Mouse (Mus musculus): ENCODE measurements around the gene Sema3d. TPM values are rescaled to one million over a fixed set of nuclear protein-coding genes. Genes with fewer than 3 reads are reported as not detected.

The Sema3d gene
- polyA plus RNA-seq, 1 experiment: 2.2 TPM

DNA sequence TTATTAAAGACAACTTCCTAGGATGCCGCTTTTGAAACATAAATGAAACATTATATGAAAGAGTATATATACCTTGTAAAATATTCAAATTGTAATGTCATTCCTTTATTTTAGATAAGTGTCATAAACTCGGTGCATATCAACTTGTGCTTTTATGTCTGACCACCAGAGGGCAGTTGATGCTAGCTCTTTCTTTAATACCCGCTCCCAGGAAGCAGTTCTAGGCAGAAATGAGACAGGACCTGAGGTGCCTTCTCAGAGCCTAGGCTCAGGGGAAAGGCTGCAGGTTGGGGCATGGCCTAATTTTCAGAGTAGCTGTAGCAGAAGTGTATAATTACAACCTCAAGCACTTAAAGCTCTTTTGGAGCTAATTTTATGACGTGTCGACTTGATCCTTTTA lies 179.0 kb downstream of the Sema3d start:
- 47% methylated on average over 5 of the region's 5 CpGs for WGBS
- TF ChIP-seq CTCF (IDR thresholded peaks at IDR 0.05; ENCODE audit: extremely low read depth, insufficient read depth, insufficient read length, insufficient replicate concordance) (no peak), POLR2A (IDR thresholded peaks at IDR 0.05; ENCODE audit: low read depth, low read length) (no peak)
- Histone ChIP-seq H3K36me3 (ENCODE audit: control insufficient read depth, insufficient read depth, low read length) (no peaks in the 10 kb centered on the region), H3K4me1 (ENCODE audit: control insufficient read depth, insufficient read depth, insufficient read length) (no peaks in the 10 kb centered on the region), H3K27ac (ENCODE audit: insufficient read depth, low read length) (no peak overlapping the region), H3K4me3 (ENCODE audit: extremely low read depth, insufficient read depth, insufficient read length) (no peak overlapping the region), H3K27me3 (ENCODE audit: control insufficient read depth, insufficient read depth, low read length) (no peaks in the 10 kb centered on the region)
- no peak for DNase-seq (ENCODE audit: low read depth in 1 of 2, low spot score in 2 of 2)

DNA sequence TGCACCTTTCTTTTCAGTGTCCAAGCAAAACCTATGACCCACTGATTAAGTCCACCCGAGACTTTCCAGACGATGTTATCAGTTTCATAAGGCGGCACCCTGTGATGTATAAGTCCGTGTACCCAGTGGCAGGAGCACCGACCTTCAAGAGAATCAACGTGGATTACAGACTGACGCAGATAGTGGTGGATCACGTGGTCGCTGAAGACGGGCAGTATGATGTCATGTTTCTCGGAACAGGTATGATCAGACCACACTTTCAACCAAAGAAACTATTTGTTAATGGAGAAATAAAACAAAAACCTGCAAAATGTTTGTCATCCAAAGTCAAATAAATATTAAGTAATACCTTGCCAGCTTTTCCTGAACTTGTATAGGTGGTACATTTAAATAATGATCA lies 179.9 kb downstream of the Sema3d start:
- H3K27me3 ChIP-seq (ENCODE audit: control insufficient read depth, insufficient read depth, low read length): no peaks in the 10 kb centered on the region
- no peak overlapping the region for H3K4me3 ChIP-seq (ENCODE audit: extremely low read depth, insufficient read depth, insufficient read length)
- no peak for DNase-seq (ENCODE audit: low read depth in 1 of 2, low spot score in 2 of 2)
- no peaks in the 10 kb centered on the region for H3K36me3 ChIP-seq (ENCODE audit: control insufficient read depth, insufficient read depth, low read length)
- WGBS: 88% methylated on average over 11 of the region's 11 CpGs
- H3K4me1 ChIP-seq (ENCODE audit: control insufficient read depth, insufficient read depth, insufficient read length): no peaks in the 10 kb centered on the region
- TF ChIP-seq POLR2A (IDR thresholded peaks at IDR 0.05; ENCODE audit: low read depth, low read length) (no peak), CTCF (IDR thresholded peaks at IDR 0.05; ENCODE audit: extremely low read depth, insufficient read depth, insufficient read length, insufficient replicate concordance) (no peak)
- H3K27ac ChIP-seq (ENCODE audit: insufficient read depth, low read length): no peak overlapping the region

GRCm38 (mm10) chr5:12564602-12565220 lies 181.5 kb downstream of the Sema3d start:
- Histone ChIP-seq H3K4me3 (ENCODE audit: extremely low read depth, insufficient read depth, insufficient read length) (no peak overlapping the region), H3K27me3 (ENCODE audit: control insufficient read depth, insufficient read depth, low read length) (no peaks in the 10 kb centered on the region), H3K27ac (ENCODE audit: insufficient read depth, low read length) (no peak overlapping the region), H3K4me1 (ENCODE audit: control insufficient read depth, insufficient read depth, insufficient read length) (no peaks in the 10 kb centered on the region), H3K36me3 (ENCODE audit: control insufficient read depth, insufficient read depth, low read length) (no peaks in the 10 kb centered on the region)
- DNase-seq (ENCODE audit: low read depth in 1 of 2, low spot score in 2 of 2): no peak
- 77% methylated on average over 2 of the region's 2 CpGs for WGBS
- TF ChIP-seq CTCF (IDR thresholded peaks at IDR 0.05; ENCODE audit: extremely low read depth, insufficient read depth, insufficient read length, insufficient replicate concordance) (no peak), POLR2A (IDR thresholded peaks at IDR 0.05; ENCODE audit: low read depth, low read length) (no peak)

DNA sequence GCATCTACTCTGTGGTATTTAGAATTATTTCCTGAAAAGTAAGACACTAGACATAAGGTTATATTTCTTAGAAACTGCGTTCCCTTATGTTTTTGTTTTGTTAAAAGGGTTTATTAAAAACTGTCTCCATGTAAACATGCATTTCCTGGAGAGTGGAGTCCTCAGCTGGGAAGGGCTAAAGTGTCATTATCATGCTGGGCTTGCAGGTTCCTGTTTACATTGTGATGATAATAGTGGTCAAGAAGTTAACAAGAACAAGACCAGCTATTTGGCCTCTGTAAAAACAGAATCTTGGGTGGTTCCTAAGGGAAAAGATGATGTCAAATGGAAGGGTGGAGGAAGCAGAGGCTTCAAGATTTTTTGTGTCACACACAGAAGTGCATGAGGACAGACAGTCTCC lies 183.4 kb downstream of the Sema3d start:
- Histone ChIP-seq H3K4me3 (ENCODE audit: extremely low read depth, insufficient read depth, insufficient read length) (no peak overlapping the region), H3K4me1 (ENCODE audit: control insufficient read depth, insufficient read depth, insufficient read length) (no peaks in the 10 kb centered on the region), H3K27ac (ENCODE audit: insufficient read depth, low read length) (no peak overlapping the region), H3K27me3 (ENCODE audit: control insufficient read depth, insufficient read depth, low read length) (no peaks in the 10 kb centered on the region), H3K36me3 (ENCODE audit: control insufficient read depth, insufficient read depth, low read length) (no peaks in the 10 kb centered on the region)
- WGBS: 90% methylated on average over 1 of the region's 1 CpGs
- DNase-seq (ENCODE audit: low read depth in 1 of 2, low spot score in 2 of 2): no peak
- TF ChIP-seq CTCF (IDR thresholded peaks at IDR 0.05; ENCODE audit: extremely low read depth, insufficient read depth, insufficient read length, insufficient replicate concordance): no peak

- H3K4me1 ChIP-seq (ENCODE audit: control insufficient read depth, insufficient read depth, insufficient read length): no peaks in the 10 kb centered on the region
- TF ChIP-seq POLR2A (IDR thresholded peaks at IDR 0.05; ENCODE audit: low read depth, low read length) (no peak), CTCF (IDR thresholded peaks at IDR 0.05; ENCODE audit: extremely low read depth, insufficient read depth, insufficient read length, insufficient replicate concordance) (no peak)
- no peak overlapping the region for H3K27ac ChIP-seq (ENCODE audit: insufficient read depth, low read length)
- H3K27me3 ChIP-seq (ENCODE audit: control insufficient read depth, insufficient read depth, low read length): no peaks in the 10 kb centered on the region
- no peak overlapping the region for H3K4me3 ChIP-seq (ENCODE audit: extremely low read depth, insufficient read depth, insufficient read length)
- 78% methylated on average over 4 of the region's 4 CpGs for WGBS
- DNase-seq (ENCODE audit: low read depth in 1 of 2, low spot score in 2 of 2): no peak
- no peaks in the 10 kb centered on the region for H3K36me3 ChIP-seq (ENCODE audit: control insufficient read depth, insufficient read depth, low read length)
These were observed 191.4 kb downstream of the Sema3d start for GRCm38 (mm10) chr5:12574551-12574950.

- Histone ChIP-seq H3K27me3 (ENCODE audit: control insufficient read depth, insufficient read depth, low read length) (no peaks in the 10 kb centered on the region), H3K36me3 (ENCODE audit: control insufficient read depth, insufficient read depth, low read length) (no peaks in the 10 kb centered on the region), H3K4me3 (ENCODE audit: extremely low read depth, insufficient read depth, insufficient read length) (no peak overlapping the region), H3K4me1 (ENCODE audit: control insufficient read depth, insufficient read depth, insufficient read length) (no peaks in the 10 kb centered on the region), H3K27ac (ENCODE audit: insufficient read depth, low read length) (no peak overlapping the region)
- TF ChIP-seq CTCF (IDR thresholded peaks at IDR 0.05; ENCODE audit: extremely low read depth, insufficient read depth, insufficient read length, insufficient replicate concordance): no peak
- TF ChIP-seq POLR2A (IDR thresholded peaks at IDR 0.05; ENCODE audit: low read depth, low read length): no peak
- 58% methylated on average over 1 of the region's 1 CpGs for WGBS
- no peak for DNase-seq (ENCODE audit: low read depth in 1 of 2, low spot score in 2 of 2)
These were observed 192.1 kb downstream of the Sema3d start for GRCm38 (mm10) chr5:12575262-12575661.

- no peak overlapping the region for H3K27ac ChIP-seq (ENCODE audit: insufficient read depth, low read length)
- WGBS: 47% methylated on average over 4 of the region's 4 CpGs
- H3K36me3 ChIP-seq (ENCODE audit: control insufficient read depth, insufficient read depth, low read length): no peaks in the 10 kb centered on the region
- no peak for DNase-seq (ENCODE audit: low read depth in 1 of 2, low spot score in 2 of 2)
- no peak overlapping the region for H3K4me3 ChIP-seq (ENCODE audit: extremely low read depth, insufficient read depth, insufficient read length)
- TF ChIP-seq CTCF (IDR thresholded peaks at IDR 0.05; ENCODE audit: extremely low read depth, insufficient read depth, insufficient read length, insufficient replicate concordance): no peak
- no peak for TF ChIP-seq POLR2A (IDR thresholded peaks at IDR 0.05; ENCODE audit: low read depth, low read length)
- H3K27me3 ChIP-seq (ENCODE audit: control insufficient read depth, insufficient read depth, low read length): no peaks in the 10 kb centered on the region
- no peaks in the 10 kb centered on the region for H3K4me1 ChIP-seq (ENCODE audit: control insufficient read depth, insufficient read depth, insufficient read length)
These were observed 196.6 kb downstream of the Sema3d start for GRCm38 (mm10) chr5:12579752-12580151.
